Mouse (Mus musculus) macrophage (primary cell): ENCODE data around the gene Rfx4. TPM values are rescaled to one million over a fixed set of nuclear protein-coding genes. Genes with fewer than 3 reads are reported as not detected.

ENCODE experiments used
- H3K27ac ChIP-seq: fragments of 350-480 bp; formaldehyde crosslinking; 2 replicates; pipeline ENCODE4 v1.9.0; 2021
- H3K36me3 ChIP-seq: fragments of 350-480 bp; formaldehyde crosslinking; 2 replicates; pipeline ENCODE4 v1.9.0; 2021; ENCODE audit errors: inconsistent target
- H3K4me3 ChIP-seq: fragments of 350-480 bp; formaldehyde crosslinking; 2 replicates; pipeline ENCODE4 v1.9.0; 2021; ENCODE audit errors: inconsistent target
- H3K79me2 ChIP-seq: fragments of 350-480 bp; formaldehyde crosslinking; 2 replicates; pipeline ENCODE4 v1.9.0; 2021; ENCODE audit errors: inconsistent target
- WGBS: methylation state at CpG from one replicate; pipeline ENCODE4 v1.1.7; 2026; ENCODE audit warnings: inconsistent platforms; ENCODE audit not compliant: missing documents; 5-methylcytosine and 5-hydroxymethylcytosine counted together
- polyA plus RNA-seq: library from polyadenylated mRNA; stranded (reverse); fragments of 250-400 nt; gene quantifications from 3 replicates; pipeline ENCODE4 v1.2.4, GENCODE M21; 2018; ENCODE audit warnings: inconsistent platforms

The Rfx4 gene
- polyA plus RNA-seq, 1 experiment from 2014 or later: not detected

- Histone ChIP-seq H3K27ac (no peak overlapping the region), H3K4me3 (no peak overlapping the region), H3K36me3 (no peaks in the 10 kb centered on the region), H3K79me2 (no peaks in the 10 kb centered on the region)
- WGBS: 97% methylated on average over 11 of the region's 11 CpGs
Observed at GRCm38 (mm10) chr10:84855466-84855865, 99.6 kb downstream of the Rfx4 start.

GRCm38 (mm10) chr10:84858371-84858770 is 102.5 kb downstream of the Rfx4 start:
- no peak overlapping the region for H3K27ac ChIP-seq
- WGBS: 93% methylated on average over 7 of the region's 8 CpGs

GRCm38 (mm10) chr10:84858806-84859496 is 103.1 kb downstream of the Rfx4 start:
- Histone ChIP-seq H3K36me3 (no peaks in the 10 kb centered on the region), H3K4me3 (no peak overlapping the region), H3K79me2 (no peaks in the 10 kb centered on the region), H3K27ac (no peak overlapping the region)
- 92% methylated on average over 13 of the region's 14 CpGs for WGBS

More at GRCm38 (mm10) chr10:84858371-84858770, 102.5 kb downstream of the Rfx4 start:
- H3K4me3 ChIP-seq: no peak overlapping the region
- no peaks in the 10 kb centered on the region for H3K36me3 ChIP-seq
- no peaks in the 10 kb centered on the region for H3K79me2 ChIP-seq

GRCm38 (mm10) chr10:84859556-84860380 is 103.9 kb downstream of the Rfx4 start:
- WGBS: 81% methylated on average over 13 of the region's 13 CpGs
- Histone ChIP-seq H3K36me3 (no peaks in the 10 kb centered on the region), H3K27ac (no peak overlapping the region), H3K79me2 (no peaks in the 10 kb centered on the region), H3K4me3 (no peak overlapping the region)

GRCm38 (mm10) chr10:84863488-84863887 is 107.6 kb downstream of the Rfx4 start:
- WGBS: 83% methylated on average over 6 of the region's 6 CpGs
- H3K27ac ChIP-seq: no peak overlapping the region
- no peaks in the 10 kb centered on the region for H3K79me2 ChIP-seq
- no peaks in the 10 kb centered on the region for H3K36me3 ChIP-seq
- H3K4me3 ChIP-seq: no peak overlapping the region

GRCm38 (mm10) chr10:84867577-84867976 is 111.7 kb downstream of the Rfx4 start:
- Histone ChIP-seq H3K27ac (no peak overlapping the region), H3K36me3 (no peaks in the 10 kb centered on the region), H3K4me3 (no peak overlapping the region), H3K79me2 (no peaks in the 10 kb centered on the region)
- WGBS: 91% methylated on average over 7 of the region's 7 CpGs

- no peak overlapping the region for H3K27ac ChIP-seq
- H3K79me2 ChIP-seq: no peaks in the 10 kb centered on the region
- 95% methylated on average over 12 of the region's 12 CpGs for WGBS
- no peak overlapping the region for H3K4me3 ChIP-seq
- H3K36me3 ChIP-seq: no peaks in the 10 kb centered on the region
Observed at GRCm38 (mm10) chr10:84871285-84871684, 115.4 kb downstream of the Rfx4 start.

- H3K4me3 ChIP-seq: no peak overlapping the region
- WGBS: 90% methylated on average over 4 of the region's 4 CpGs
- no peaks in the 10 kb centered on the region for H3K36me3 ChIP-seq
- no peaks in the 10 kb centered on the region for H3K79me2 ChIP-seq
- no peak overlapping the region for H3K27ac ChIP-seq
Observed at GRCm38 (mm10) chr10:84871921-84872320, 116.1 kb downstream of the Rfx4 start.

- no peak overlapping the region for H3K4me3 ChIP-seq
- H3K36me3 ChIP-seq: no peaks in the 10 kb centered on the region
- WGBS: 67% methylated on average over 9 of the region's 9 CpGs
- no peak overlapping the region for H3K27ac ChIP-seq
- no peaks in the 10 kb centered on the region for H3K79me2 ChIP-seq
Observed at GRCm38 (mm10) chr10:84879823-84880571, 124.1 kb downstream of the Rfx4 start.

- Histone ChIP-seq H3K4me3 (no peak overlapping the region), H3K79me2 (no peaks in the 10 kb centered on the region), H3K36me3 (no peaks in the 10 kb centered on the region), H3K27ac (no peak overlapping the region)
- WGBS: 57% methylated on average over 2 of the region's 2 CpGs
Observed at GRCm38 (mm10) chr10:84882528-84882927, 126.7 kb downstream of the Rfx4 start.

GRCm38 (mm10) chr10:84885341-84885884 is 129.6 kb downstream of the Rfx4 start:
- Histone ChIP-seq H3K27ac (no peak overlapping the region), H3K4me3 (no peak overlapping the region), H3K79me2 (no peaks in the 10 kb centered on the region), H3K36me3 (no peaks in the 10 kb centered on the region)
- 88% methylated on average over 5 of the region's 5 CpGs for WGBS

GRCm38 (mm10) chr10:84886221-84886627 is 130.4 kb downstream of the Rfx4 start:
- Histone ChIP-seq H3K4me3 (no peak overlapping the region), H3K79me2 (no peaks in the 10 kb centered on the region), H3K36me3 (no peaks in the 10 kb centered on the region), H3K27ac (no peak overlapping the region)
- WGBS: 41% methylated on average over 6 of the region's 6 CpGs

- no peak overlapping the region for H3K27ac ChIP-seq
- no peak overlapping the region for H3K4me3 ChIP-seq
- no peaks in the 10 kb centered on the region for H3K36me3 ChIP-seq
- H3K79me2 ChIP-seq: no peaks in the 10 kb centered on the region
- 87% methylated on average over 8 of the region's 8 CpGs for WGBS
Observed at GRCm38 (mm10) chr10:84886785-84887184, 130.9 kb downstream of the Rfx4 start.

GRCm38 (mm10) chr10:84889096-84889846 is 133.4 kb downstream of the Rfx4 start:
- Histone ChIP-seq H3K4me3 (no peak overlapping the region), H3K79me2 (no peaks in the 10 kb centered on the region), H3K36me3 (no peaks in the 10 kb centered on the region), H3K27ac (no peak overlapping the region)
- WGBS: 89% methylated on average over 4 of the region's 4 CpGs
